Mouse (Mus musculus) MEL (cell line): ENCODE data around the gene Grik4. TPM values are rescaled to one million over a fixed set of nuclear protein-coding genes. Genes with fewer than 3 reads are reported as not detected.

Source experiments
- DNase-seq: peaks from one replicate; pipeline ENCODE4 v3.0.0; 2011; ENCODE audit warnings: low read depth, low spot score
- H3K27ac ChIP-seq: 2 replicates; pipeline ENCODE4 v1.5.1; 2012; ENCODE audit warnings: low read depth, mild to moderate bottlenecking, control low read depth, low read length, moderate library complexity; ENCODE audit not compliant: control insufficient read depth
- H3K27me3 ChIP-seq, 2 experiments: fragments of 150-350 bp in 1 of 2; sonication (generic) in 1 of 2; 2 replicates each; pipeline ENCODE4 v1.6.1; 2012; ENCODE audit warnings: low read length in 2 of 2, mild to moderate bottlenecking in 2 of 2, improper control_type of control experiment in 1 of 2, moderate library complexity in 1 of 2; ENCODE audit not compliant: insufficient read depth in 2 of 2, control insufficient read depth in 1 of 2
- H3K36me3 ChIP-seq, 2 experiments: 2 replicates each; pipeline ENCODE4 v1.6.1; 2012 to 2014; ENCODE audit warnings: low read length in 2 of 2, improper control_type of control experiment in 1 of 2, inconsistent platforms in 1 of 2, mild to moderate bottlenecking in 1 of 2; ENCODE audit not compliant: insufficient read depth in 2 of 2, control insufficient read depth in 1 of 2
- H3K4me1 ChIP-seq, 2 experiments: fragments of 150-350 bp in 1 of 2; sonication (generic) in 1 of 2; 2 replicates each; pipeline ENCODE4 v1.6.1; 2012; ENCODE audit warnings: low read length in 2 of 2, improper control_type of control experiment in 1 of 2, mild to moderate bottlenecking in 1 of 2; ENCODE audit not compliant: insufficient read depth in 2 of 2, control insufficient read depth in 1 of 2
- H3K4me3 ChIP-seq, 2 experiments: fragments of 150-350 bp in 1 of 2; sonication (generic) in 1 of 2; 2 replicates each; pipeline ENCODE4 v1.5.1; 2012; ENCODE audit warnings: low read depth in 2 of 2, low read length in 2 of 2, mild to moderate bottlenecking in 2 of 2, moderate library complexity in 2 of 2, control low read depth in 1 of 2, improper control_type of control experiment in 1 of 2; ENCODE audit not compliant: control insufficient read depth in 1 of 2, insufficient read depth in 1 of 2
- H3K79me2 ChIP-seq: 2 replicates; pipeline ENCODE4 v1.6.1; 2012; ENCODE audit warnings: mild to moderate bottlenecking, low read length, moderate library complexity; ENCODE audit not compliant: control insufficient read depth, poor library complexity, insufficient read depth
- H3K9ac ChIP-seq: 2 replicates; pipeline ENCODE4 v1.6.1; 2012; ENCODE audit warnings: low read depth, mild to moderate bottlenecking, control low read depth, low read length, moderate library complexity; ENCODE audit not compliant: control insufficient read depth, poor library complexity, severe bottlenecking
- H3K9me3 ChIP-seq: fragments of 150-350 bp; sonication (generic); replicated peaks from 2 replicates; pipeline ENCODE4 v1.6.1; 2012; ENCODE audit warnings: mild to moderate bottlenecking, low read length, improper control_type of control experiment, moderate library complexity; ENCODE audit not compliant: insufficient read depth
- BHLHE40 ChIP-seq: IDR thresholded peaks from 2 replicates; pipeline ENCODE4 v1.6.1; 2012; ENCODE audit warnings: low read depth, mild to moderate bottlenecking, inconsistent platforms, low read length, improper control_type of control experiment, borderline replicate concordance
- CHD2 ChIP-seq: IDR thresholded peaks from 2 replicates; pipeline ENCODE4 v1.6.1; 2011; ENCODE audit warnings: low read length, improper control_type of control experiment
- CTCF ChIP-seq, 3 experiments: IDR thresholded peaks in 2 of 3; conservative IDR thresholded peaks in 1 of 3; 2 replicates each; pipeline ENCODE4 v1.5.1; 2011 to 2012; ENCODE audit warnings: low read length in 3 of 3, low read depth in 2 of 3, mild to moderate bottlenecking in 2 of 3, improper control_type of control experiment in 1 of 3, inconsistent platforms in 1 of 3, mixed read lengths in 1 of 3, moderate library complexity in 1 of 3; ENCODE audit not compliant: control insufficient read depth in 1 of 3, insufficient read depth in 1 of 3, poor library complexity in 1 of 3, severe bottlenecking in 1 of 3
- E2F4 ChIP-seq: IDR thresholded peaks from 2 replicates; pipeline ENCODE4 v1.6.1; 2011; ENCODE audit warnings: low read depth, low read length, improper control_type of control experiment, borderline replicate concordance
- ELF1 ChIP-seq: IDR thresholded peaks from 2 replicates; pipeline ENCODE4 v1.6.1; 2014; ENCODE audit warnings: low read depth, mild to moderate bottlenecking, inconsistent platforms, low read length, improper control_type of control experiment, moderate library complexity
- EP300 ChIP-seq, 2 experiments: IDR thresholded peaks; 2 replicates each; pipeline ENCODE4 v1.6.1; 2011; ENCODE audit warnings: improper control_type of control experiment in 2 of 2, low read length in 2 of 2, low read depth in 1 of 2, mild to moderate bottlenecking in 1 of 2
- GABPA ChIP-seq: IDR thresholded peaks from 2 replicates; pipeline ENCODE4 v1.6.1; 2012; ENCODE audit warnings: low read depth, mild to moderate bottlenecking, inconsistent platforms, low read length, improper control_type of control experiment, moderate library complexity
- HCFC1 ChIP-seq: IDR thresholded peaks from 2 replicates; pipeline ENCODE4 v1.6.1; 2012; ENCODE audit warnings: low read depth, mild to moderate bottlenecking, inconsistent platforms, low read length, improper control_type of control experiment, moderate library complexity
- KAT2A ChIP-seq: conservative IDR thresholded peaks from 2 replicates; pipeline ENCODE4 v1.6.1; 2012; ENCODE audit warnings: low read depth, low read length, improper control_type of control experiment, inconsistent platforms
- MAFK ChIP-seq: IDR thresholded peaks from 2 replicates; pipeline ENCODE4 v1.6.1; 2011; ENCODE audit warnings: low read depth, mild to moderate bottlenecking, low read length, improper control_type of control experiment, borderline replicate concordance
- MAX ChIP-seq: IDR thresholded peaks from 2 replicates; pipeline ENCODE4 v1.6.1; 2011; ENCODE audit warnings: low read length, improper control_type of control experiment
- MAZ ChIP-seq: IDR thresholded peaks from 2 replicates; pipeline ENCODE4 v1.6.1; 2012; ENCODE audit warnings: low read depth, mild to moderate bottlenecking, inconsistent platforms, low read length, improper control_type of control experiment
- MEF2A ChIP-seq: IDR thresholded peaks from 2 replicates; pipeline ENCODE4 v1.6.1; 2014; ENCODE audit warnings: low read depth, mild to moderate bottlenecking, inconsistent platforms, low read length, improper control_type of control experiment; ENCODE audit not compliant: poor library complexity, insufficient replicate concordance, severe bottlenecking; ENCODE audit errors: extremely low read depth
- MXI1 ChIP-seq: IDR thresholded peaks from 2 replicates; pipeline ENCODE4 v1.6.1; 2011; ENCODE audit warnings: mild to moderate bottlenecking, low read depth, low read length, improper control_type of control experiment
- MYB ChIP-seq: IDR thresholded peaks from 2 replicates; pipeline ENCODE4 v1.6.1; 2011; ENCODE audit warnings: mild to moderate bottlenecking, low read depth, low read length, improper control_type of control experiment
- MYC ChIP-seq: IDR thresholded peaks from 2 replicates; pipeline ENCODE4 v1.6.1; 2011; ENCODE audit warnings: low read depth, mild to moderate bottlenecking, low read length, improper control_type of control experiment, moderate library complexity
- NELFE ChIP-seq: IDR thresholded peaks from 2 replicates; pipeline ENCODE4 v1.6.1; 2011; ENCODE audit warnings: low read depth, low read length, improper control_type of control experiment
- NRF1 ChIP-seq: IDR thresholded peaks from 2 replicates; pipeline ENCODE4 v1.6.1; 2014; ENCODE audit warnings: low read depth, mild to moderate bottlenecking, inconsistent platforms, low read length, improper control_type of control experiment, moderate library complexity; ENCODE audit not compliant: poor library complexity, insufficient read depth, severe bottlenecking
- TAL1 ChIP-seq: IDR thresholded peaks from 2 replicates; pipeline ENCODE4 v1.6.1; 2012; ENCODE audit warnings: mild to moderate bottlenecking, inconsistent platforms, low read length, moderate library complexity, mixed read lengths
- TCF12 ChIP-seq: IDR thresholded peaks from 2 replicates; pipeline ENCODE4 v1.6.1; 2014; ENCODE audit warnings: low read depth, mild to moderate bottlenecking, inconsistent platforms, low read length, improper control_type of control experiment, moderate library complexity
- UBTF ChIP-seq: IDR thresholded peaks from 2 replicates; pipeline ENCODE4 v1.6.1; 2012; ENCODE audit warnings: low read depth, mild to moderate bottlenecking, inconsistent platforms, low read length, improper control_type of control experiment, moderate library complexity, borderline replicate concordance; ENCODE audit not compliant: insufficient read depth
- USF1 ChIP-seq: IDR thresholded peaks from 2 replicates; pipeline ENCODE4 v1.6.1; 2014; ENCODE audit warnings: low read depth, mild to moderate bottlenecking, inconsistent platforms, low read length, improper control_type of control experiment, moderate library complexity
- ZC3H11A ChIP-seq: IDR thresholded peaks from 2 replicates; pipeline ENCODE4 v1.6.1; 2012; ENCODE audit warnings: low read depth, mild to moderate bottlenecking, inconsistent platforms, low read length, improper control_type of control experiment
- ZKSCAN1 ChIP-seq: IDR thresholded peaks from 2 replicates; pipeline ENCODE4 v1.6.1; 2012; ENCODE audit warnings: low read depth, mild to moderate bottlenecking, inconsistent platforms, low read length, improper control_type of control experiment, moderate library complexity
- ZMIZ1 ChIP-seq: IDR thresholded peaks from 2 replicates; pipeline ENCODE4 v1.6.1; 2012; ENCODE audit warnings: low read depth, mild to moderate bottlenecking, inconsistent platforms, low read length, improper control_type of control experiment, moderate library complexity
- ZNF384 ChIP-seq: IDR thresholded peaks from 2 replicates; pipeline ENCODE4 v1.6.1; 2012; ENCODE audit warnings: low read depth, mild to moderate bottlenecking, inconsistent platforms, low read length, improper control_type of control experiment
- polyA plus RNA-seq, 2 experiments: library from polyadenylated mRNA; stranded (reverse) in 1 of 2; unstranded in 1 of 2; fragments of >175 nt in 1 of 2; fragments of >200 nt in 1 of 2; gene quantifications; 2 replicates each; pipeline versions ENCODE4 v1.2.1 to v1.2.4; 2012; ENCODE audit warnings: low replicate concordance in 2 of 2, low read depth in 1 of 2; ENCODE audit not compliant: insufficient read length in 2 of 2, insufficient read depth in 1 of 2, missing spikeins in 1 of 2
- total RNA-seq: library from RNA; depleted of rRNA; stranded (reverse); fragments of 300-350 nt; gene quantifications from 2 replicates; pipeline ENCODE4 v1.2.3, GENCODE M21; 2012

Gene Grik4
- total and polyA plus RNA-seq, 3 experiments = 0.17 TPM; not detected in 2

GRCm38 (mm10) chr9:42987988-42988387 lies 43.7 kb upstream of the Grik4 start:
- H3K36me3 ChIP-seq = peaks cover 0 to 7% of the 10 kb centered on the region in 2 experiments; a peak in 2 of 4 replicates
- TF ChIP-seq ZKSCAN1 (no peak), TCF12 (no peak), MXI1 (no peak), MAX (no peak), MEF2A (no peak), ZMIZ1 (no peak), MYB (no peak), TAL1 (no peak), BHLHE40 (no peak), ZC3H11A (no peak), ELF1 (no peak), MAFK (no peak), USF1 (no peak), ZNF384 (no peak), HCFC1 (no peak), NELFE (no peak), GABPA (no peak), UBTF (no peak)
- no peak overlapping the region for H3K9ac ChIP-seq
- no peak for DNase-seq
- no peak overlapping the region for H3K4me3 ChIP-seq
- no peaks in the 10 kb centered on the region for H3K9me3 ChIP-seq
- H3K27me3 ChIP-seq = no peaks in the 10 kb centered on the region
- H3K4me1 ChIP-seq = no peaks in the 10 kb centered on the region
- no peaks in the 10 kb centered on the region for H3K79me2 ChIP-seq
- H3K27ac ChIP-seq = no peak overlapping the region

GRCm38 (mm10) chr9:42968894-42969521 lies 24.7 kb upstream of the Grik4 start:
- Histone ChIP-seq H3K36me3 (peaks cover 0 to 2% of the 10 kb centered on the region in 2 experiments; a peak in 1 of 4 replicates), H3K79me2 (no peaks in the 10 kb centered on the region), H3K9ac (no peak overlapping the region), H3K4me1 (no peaks in the 10 kb centered on the region), H3K9me3 (no peaks in the 10 kb centered on the region), H3K27ac (no peak overlapping the region), H3K27me3 (no peaks in the 10 kb centered on the region), H3K4me3 (no peak overlapping the region)
- TF ChIP-seq CTCF (IDR thresholded peaks at IDR 0.05 in 2 of 3, conservative IDR thresholded peaks at IDR 0.05 in 1 of 3; ENCODE audit: control insufficient read depth in 1 of 3, insufficient read depth in 1 of 3, low read depth in 2 of 3, low read length in 3 of 3, poor library complexity in 1 of 3, severe bottlenecking in 1 of 3) (no peak), MEF2A (no peak), ZNF384 (no peak), KAT2A (no peak), MYB (no peak), ZMIZ1 (no peak), E2F4 (no peak), MAX (no peak), NRF1 (no peak), ELF1 (no peak), MAZ (no peak), EP300 (IDR thresholded peaks at IDR 0.05; ENCODE audit: low read depth in 1 of 2, low read length in 2 of 2) (no peak), MYC (no peak), CHD2 (no peak), HCFC1 (no peak)
- DNase-seq = no peak
